Mouse (Mus musculus) spleen, adult 2 months (tissue): ENCODE measurements around the gene Sgca. TPM values are rescaled to one million over a fixed set of nuclear protein-coding genes. Genes with fewer than 3 reads are reported as not detected.

Experiments
- DNase-seq, 2 experiments: peaks; one replicate each; pipeline versions ENCODE4 v3.0.0 to v3.0.0-alpha.2; 2012 to 2021; ENCODE audit warnings: low spot score in 2 of 2, low read depth in 1 of 2
- H3K27ac ChIP-seq: fragments of 200-500 bp; 2 replicates; pipeline ENCODE4 v1.5.1; 2012; ENCODE audit warnings: low read length, inconsistent platforms; ENCODE audit not compliant: insufficient read depth
- H3K27me3 ChIP-seq: fragments of 200-500 bp; 2 replicates; pipeline ENCODE4 v1.6.1; 2012; ENCODE audit warnings: mild to moderate bottlenecking, moderate library complexity, low read length, inconsistent platforms; ENCODE audit not compliant: control insufficient read depth, insufficient read depth
- H3K36me3 ChIP-seq: fragments of 200-500 bp; 2 replicates; pipeline ENCODE4 v1.6.1; 2012; ENCODE audit warnings: mild to moderate bottlenecking, low read length, inconsistent platforms; ENCODE audit not compliant: control insufficient read depth, insufficient read depth
- H3K4me1 ChIP-seq: fragments of 200-500 bp; 2 replicates; pipeline ENCODE4 v1.6.1; 2011; ENCODE audit warnings: inconsistent platforms; ENCODE audit not compliant: control insufficient read depth, insufficient read depth, insufficient read length
- H3K4me3 ChIP-seq: fragments of 200-500 bp; 2 replicates; pipeline ENCODE4 v1.5.1; 2011; ENCODE audit warnings: mild to moderate bottlenecking, inconsistent platforms; ENCODE audit not compliant: insufficient read depth, insufficient read length; ENCODE audit errors: extremely low read depth
- CTCF ChIP-seq: fragments of 200-500 bp; IDR thresholded peaks from 2 replicates; pipeline ENCODE4 v1.5.1; 2011; ENCODE audit warnings: mild to moderate bottlenecking, inconsistent platforms; ENCODE audit not compliant: insufficient read depth, insufficient read length, insufficient replicate concordance; ENCODE audit errors: extremely low read depth
- POLR2A ChIP-seq: fragments of 200-500 bp; IDR thresholded peaks from 2 replicates; pipeline ENCODE4 v1.6.1; 2011; ENCODE audit warnings: low read depth, low read length, inconsistent platforms
- WGBS: fragments of 180-500 bp; shearing (Covaris S2); methylation state at CpG from one replicate; pipeline ENCODE4 v1.1.7; 2018; 5-methylcytosine and 5-hydroxymethylcytosine counted together
- polyA plus RNA-seq: library from polyadenylated mRNA; depleted of rRNA; stranded (reverse); fragments of >200 nt; gene quantifications from 2 replicates; pipeline ENCODE4 v1.2.3, GENCODE M21; 2012

The Sgca gene
- polyA plus RNA-seq, 1 experiment: 1.5 TPM

DNA sequence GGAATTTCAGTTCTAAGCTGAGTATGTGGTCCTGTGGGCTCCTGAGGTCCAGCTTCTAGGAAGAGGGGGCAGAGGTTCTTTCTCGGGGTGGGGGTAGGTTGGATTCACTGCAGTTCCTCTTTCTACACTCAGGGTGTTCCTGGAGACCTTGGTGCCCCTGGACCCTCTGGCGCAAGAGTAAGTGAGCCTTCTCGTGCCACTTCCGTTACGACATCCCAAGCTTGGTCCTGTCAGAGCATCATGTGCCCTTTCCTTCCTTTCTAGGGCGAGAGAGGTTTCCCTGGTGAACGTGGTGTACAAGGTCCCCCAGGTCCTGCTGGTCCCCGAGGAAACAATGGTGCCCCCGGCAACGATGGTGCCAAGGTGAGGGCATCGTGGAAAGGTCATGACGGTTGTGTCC lies 30.9 kb downstream of the Sgca start:
- Histone ChIP-seq H3K27me3 (no peaks in the 10 kb centered on the region), H3K4me1 (no peaks in the 10 kb centered on the region), H3K27ac (no peak overlapping the region), H3K36me3 (no peaks in the 10 kb centered on the region), H3K4me3 (no peak overlapping the region)
- TF ChIP-seq POLR2A (no peak), CTCF (no peak)
- 65% methylated on average over 12 of the region's 12 CpGs for WGBS
- no peak for DNase-seq

GRCm38 (mm10) chr11:94944295-94944694 lies 31.8 kb downstream of the Sgca start:
- no peak for DNase-seq
- Histone ChIP-seq H3K27ac (no peak overlapping the region), H3K27me3 (no peaks in the 10 kb centered on the region), H3K36me3 (no peaks in the 10 kb centered on the region), H3K4me1 (no peaks in the 10 kb centered on the region), H3K4me3 (no peak overlapping the region)
- 51% methylated on average over 8 of the region's 8 CpGs for WGBS
- TF ChIP-seq POLR2A (no peak), CTCF (no peak)

- H3K4me1 ChIP-seq: no peaks in the 10 kb centered on the region
- DNase-seq: no peak
- H3K27me3 ChIP-seq: no peaks in the 10 kb centered on the region; the same call in 1 of the 2 replicates
- WGBS: 77% methylated on average over 15 of the region's 15 CpGs
- H3K4me3 ChIP-seq: no peak overlapping the region
- TF ChIP-seq POLR2A (no peak), CTCF (no peak)
- H3K36me3 ChIP-seq: no peaks in the 10 kb centered on the region
- H3K27ac ChIP-seq: no peak overlapping the region
These were observed 33.1 kb downstream of the Sgca start for GRCm38 (mm10) chr11:94943054-94943453.

DNA sequence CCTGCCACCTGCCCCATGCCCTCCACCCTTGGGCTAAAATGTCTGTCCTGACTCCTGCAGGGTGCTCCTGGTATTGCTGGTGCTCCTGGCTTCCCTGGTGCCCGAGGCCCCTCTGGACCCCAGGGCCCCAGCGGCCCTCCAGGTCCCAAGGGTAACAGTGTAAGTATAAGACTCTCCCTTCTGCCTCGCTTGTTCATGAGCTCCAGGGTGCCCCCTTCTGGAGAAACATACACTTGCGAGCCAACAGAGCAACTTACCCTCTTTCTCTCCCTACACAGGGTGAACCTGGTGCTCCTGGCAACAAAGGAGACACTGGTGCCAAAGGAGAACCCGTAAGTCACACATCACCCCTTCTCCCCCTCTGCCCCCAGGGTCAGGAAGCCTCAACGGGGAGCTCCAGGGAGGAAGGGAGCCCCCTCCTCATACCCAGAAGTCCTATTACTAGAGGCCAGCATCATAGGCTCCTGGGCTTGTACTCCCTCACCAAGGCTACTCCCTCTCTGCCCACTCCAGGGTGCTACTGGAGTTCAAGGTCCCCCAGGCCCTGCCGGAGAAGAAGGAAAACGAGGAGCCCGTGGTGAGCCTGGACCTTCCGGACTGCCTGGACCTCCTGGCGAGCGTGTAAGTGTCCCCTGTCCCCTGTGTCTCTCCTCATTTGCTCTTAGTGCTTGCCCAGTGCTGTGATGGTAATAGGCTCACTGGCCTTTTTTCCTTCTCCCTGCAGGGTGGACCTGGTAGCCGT lies 33.7 kb downstream of the Sgca start:
- Histone ChIP-seq H3K27me3 (no peaks in the 10 kb centered on the region; the same call in 1 of the 2 replicates), H3K4me3 (no peak overlapping the region), H3K4me1 (no peaks in the 10 kb centered on the region; the same call in 1 of the 2 replicates), H3K27ac (no peak overlapping the region), H3K36me3 (no peaks in the 10 kb centered on the region)
- 53% methylated on average over 13 of the region's 13 CpGs for WGBS
- no peak for TF ChIP-seq POLR2A
- no peak; the same call in 1 of the 2 replicates for TF ChIP-seq CTCF
- DNase-seq: peak; percentile 9 to 18

DNA sequence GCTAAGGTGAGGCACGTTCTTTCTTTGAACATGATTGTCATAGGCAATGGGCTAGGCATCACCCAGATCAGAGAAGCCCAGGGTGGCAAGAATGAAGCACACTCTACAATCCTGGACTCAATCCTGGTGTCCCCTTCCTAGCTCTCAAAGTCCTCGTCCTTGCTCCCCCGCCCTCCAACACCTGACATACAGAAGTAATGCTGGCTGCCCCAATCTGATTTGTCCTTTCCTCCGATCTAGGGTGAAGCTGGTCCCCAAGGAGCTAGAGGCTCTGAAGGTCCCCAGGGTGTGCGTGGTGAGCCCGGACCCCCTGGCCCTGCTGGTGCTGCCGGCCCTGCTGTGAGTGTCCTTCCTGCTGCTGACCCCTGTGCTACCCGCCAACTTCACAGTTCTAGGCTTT lies 34.4 kb downstream of the Sgca start:
- peaks cover under 1% of the 10 kb centered on the region; the same call in 1 of the 2 replicates for H3K27me3 ChIP-seq
- no peak overlapping the region for H3K27ac ChIP-seq
- no peak overlapping the region for H3K4me3 ChIP-seq
- 82% methylated on average over 8 of the region's 8 CpGs for WGBS
- DNase-seq: no peak
- TF ChIP-seq CTCF: no peak
- no peak for TF ChIP-seq POLR2A
- H3K36me3 ChIP-seq: no peaks in the 10 kb centered on the region
- H3K4me1 ChIP-seq: no peaks in the 10 kb centered on the region; the same call in 1 of the 2 replicates

DNA sequence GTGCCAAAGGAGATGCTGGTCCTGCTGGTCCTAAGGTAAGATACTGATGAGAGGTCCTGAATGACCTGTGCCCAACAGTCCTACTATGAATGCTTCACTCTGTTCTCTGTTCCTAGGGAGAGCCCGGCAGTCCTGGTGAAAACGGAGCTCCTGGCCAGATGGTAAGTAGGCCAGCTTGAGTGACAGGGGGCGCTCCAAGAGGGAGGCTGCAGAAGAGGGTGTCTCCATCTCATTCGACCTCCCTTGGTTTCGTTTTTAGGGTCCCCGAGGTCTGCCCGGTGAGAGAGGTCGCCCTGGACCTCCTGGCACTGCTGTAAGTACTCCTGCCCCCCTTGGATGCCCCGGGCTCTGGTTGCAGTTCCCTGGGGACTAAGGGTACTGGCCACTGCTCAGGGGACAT lies 35.0 kb downstream of the Sgca start:
- no peak overlapping the region for H3K27ac ChIP-seq
- TF ChIP-seq POLR2A: no peak
- no peak overlapping the region for H3K4me3 ChIP-seq
- WGBS: 39% methylated on average over 9 of the region's 9 CpGs
- peaks cover 2% of the 10 kb centered on the region for H3K27me3 ChIP-seq
- DNase-seq: no peak
- no peaks in the 10 kb centered on the region; the same call in 1 of the 2 replicates for H3K4me1 ChIP-seq
- H3K36me3 ChIP-seq: no peaks in the 10 kb centered on the region

GRCm38 (mm10) chr11:94939280-94939679 lies 36.8 kb downstream of the Sgca start:
- Histone ChIP-seq H3K36me3 (no peaks in the 10 kb centered on the region), H3K4me1 (no peaks in the 10 kb centered on the region; the same call in 1 of the 2 replicates), H3K27me3 (peaks cover 2% of the 10 kb centered on the region), H3K27ac (no peak overlapping the region), H3K4me3 (no peak overlapping the region)
- whole genome bisulfite sequencing: 19% methylated on average over 4 of the region's 4 CpGs
- TF ChIP-seq CTCF (peak; percentile 82; the same call in 1 of the 2 replicates), POLR2A (no peak)
- DNase-seq: peak; percentile 12 to 51

DNA sequence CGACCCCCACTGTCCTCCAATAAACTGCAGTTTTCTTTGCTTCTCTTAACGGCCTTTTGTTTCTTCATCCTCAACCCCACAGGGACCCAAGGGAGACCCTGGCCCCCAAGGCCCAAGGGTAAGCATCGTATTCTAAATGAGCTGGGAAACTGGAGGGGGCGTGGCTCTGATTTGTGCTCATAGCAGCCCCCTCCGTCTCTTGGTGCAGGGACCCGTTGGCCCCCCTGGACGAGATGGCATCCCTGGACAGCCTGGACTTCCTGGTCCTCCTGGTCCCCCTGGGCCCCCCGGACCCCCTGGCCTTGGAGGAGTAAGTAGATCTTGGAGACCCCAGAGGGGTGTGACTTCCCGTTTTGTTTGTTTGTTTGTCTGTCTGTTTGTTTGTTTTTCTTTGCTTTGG lies 37.8 kb downstream of the Sgca start:
- H3K27ac ChIP-seq: no peak overlapping the region
- DNase-seq: no peak
- 31% methylated on average over 9 of the region's 9 CpGs for WGBS
- no peak overlapping the region for H3K4me3 ChIP-seq
- no peaks in the 10 kb centered on the region; the same call in 1 of the 2 replicates for H3K4me1 ChIP-seq
- TF ChIP-seq CTCF (no peak), POLR2A (no peak)
- H3K27me3 ChIP-seq: peaks cover 2% of the 10 kb centered on the region
- H3K36me3 ChIP-seq: no peaks in the 10 kb centered on the region
